Mouse (Mus musculus): Measurements from ENCODE around the gene Gbp8. TPM values are rescaled to one million over a fixed set of nuclear protein-coding genes. Genes with fewer than 3 reads are reported as not detected.
"Not testable (repeated sequence)": the region's sequence is repeated elsewhere in the genome, so short reads cannot be mapped to it uniquely, and the experiment has no call there.

The Gbp8 gene
- polyA plus RNA-seq, 1 experiment from 2014 or later = 0.80 TPM

DNA sequence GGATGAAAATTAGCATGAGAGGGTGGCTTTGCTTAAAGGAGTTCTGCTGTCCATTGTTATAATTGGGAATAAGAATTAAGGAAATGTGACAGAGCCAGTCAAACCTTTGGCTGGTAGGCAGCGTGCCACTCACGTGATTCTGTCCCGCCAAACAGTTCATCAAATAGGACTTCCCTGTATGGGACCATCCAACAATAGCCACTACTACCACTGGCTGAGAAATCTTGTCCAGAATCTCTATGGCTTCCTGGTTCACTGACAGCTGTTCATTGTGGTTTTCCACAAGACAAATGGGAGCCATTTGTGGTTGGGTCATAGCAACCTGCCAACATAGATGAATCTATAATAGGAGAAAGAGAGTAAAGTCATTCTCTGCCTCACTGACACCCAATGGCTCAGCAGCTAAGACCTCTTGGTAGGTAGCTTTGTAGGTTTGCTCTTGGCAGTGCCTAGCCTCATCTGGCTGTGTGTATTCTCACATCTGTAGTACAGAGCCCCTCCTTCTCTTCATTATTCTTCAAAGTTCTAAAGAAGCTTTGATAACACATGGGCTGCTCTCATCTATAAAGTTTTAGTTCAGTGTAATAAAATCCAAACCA, 2.5 kb downstream of the Gbp8 start:
- not testable (repeated sequence) for H3K9ac ChIP-seq (ENCODE audit: low read length); H3K27ac ChIP-seq (ENCODE audit: low read length); H3K9me3 ChIP-seq (ENCODE audit: control insufficient read depth, low read length); H3K4me1 ChIP-seq (replicated peaks; ENCODE audit: control insufficient read depth, insufficient read depth, low read length); H3K27me3 ChIP-seq (ENCODE audit: control insufficient read depth, insufficient read depth, low read depth, low read length); H3K36me3 ChIP-seq (ENCODE audit: control insufficient read depth, insufficient read depth, low read length); H3K4me3 ChIP-seq (ENCODE audit: low read length); H3K4me2 ChIP-seq (ENCODE audit: low read depth, low read length); ATAC-seq (ENCODE audit: low read depth)
- 78% methylated on average over 3 of the region's 3 CpGs for WGBS

DNA sequence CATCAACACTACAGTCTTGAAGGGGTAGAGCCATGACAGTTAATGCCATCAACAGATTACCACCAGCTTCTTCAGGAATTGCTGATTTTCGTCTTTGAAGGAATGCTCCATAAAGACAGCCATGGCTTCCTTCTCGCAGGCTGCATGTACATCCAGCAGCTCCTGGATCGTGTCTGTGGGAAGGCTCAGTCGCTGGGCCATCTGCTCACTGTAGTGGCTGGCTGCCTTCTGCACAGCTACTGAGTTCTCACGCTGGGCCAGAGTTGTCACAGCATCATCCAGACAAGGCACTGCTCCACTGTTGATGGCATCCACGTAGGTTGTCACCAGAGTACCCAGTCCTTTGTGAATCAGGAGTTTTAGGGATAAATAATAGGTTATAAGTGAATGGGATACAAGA, 17.6 kb downstream of the Gbp8 start:
- H3K4me2 ChIP-seq (ENCODE audit: low read depth, low read length) = not testable (repeated sequence)

DNA sequence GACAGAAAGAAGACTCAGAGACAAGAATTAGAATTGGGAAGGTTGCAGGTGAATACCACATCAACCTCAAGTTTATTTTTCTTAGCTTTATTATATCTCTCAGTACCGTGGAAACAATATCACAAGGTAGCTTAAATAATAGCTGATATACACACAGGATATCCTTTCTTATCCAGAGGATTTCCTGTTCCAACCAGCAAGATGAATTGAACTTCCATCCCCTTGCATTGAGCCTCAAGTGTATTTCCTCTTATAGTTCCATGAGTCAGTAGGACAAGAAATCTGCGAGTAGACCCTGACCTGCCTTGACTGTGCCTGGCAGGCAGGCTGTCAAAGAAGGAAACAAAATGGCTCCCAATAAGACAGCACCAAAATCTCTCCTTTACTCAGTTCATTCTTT, 23.6 kb downstream of the Gbp8 start:
- Histone ChIP-seq H3K27ac (ENCODE audit: low read length) (no peak overlapping the region), H3K36me3 (ENCODE audit: control insufficient read depth, insufficient read depth, low read length) (no peaks in the 10 kb centered on the region), H3K9ac (ENCODE audit: low read length) (no peak overlapping the region), H3K27me3 (ENCODE audit: control insufficient read depth, insufficient read depth, low read depth, low read length) (no peaks in the 10 kb centered on the region), H3K9me3 (ENCODE audit: control insufficient read depth, low read length) (no peaks in the 10 kb centered on the region), H3K4me2 (ENCODE audit: low read depth, low read length) (no peak overlapping the region), H3K4me1 (replicated peaks; ENCODE audit: control insufficient read depth, insufficient read depth, low read length) (no peaks in the 10 kb centered on the region), H3K4me3 (ENCODE audit: low read length) (no peak overlapping the region)
- no peak for ATAC-seq (ENCODE audit: low read depth)
- WGBS = 61% methylated on average over 2 of the region's 2 CpGs

More for the DNA sequence above, 17.6 kb downstream of the Gbp8 start:
- ATAC-seq (ENCODE audit: low read depth); H3K36me3 ChIP-seq (ENCODE audit: control insufficient read depth, insufficient read depth, low read length); H3K4me1 ChIP-seq (replicated peaks; ENCODE audit: control insufficient read depth, insufficient read depth, low read length); H3K27ac ChIP-seq (ENCODE audit: low read length); H3K27me3 ChIP-seq (ENCODE audit: control insufficient read depth, insufficient read depth, low read depth, low read length); H3K9ac ChIP-seq (ENCODE audit: low read length); H3K4me3 ChIP-seq (ENCODE audit: low read length); H3K9me3 ChIP-seq (ENCODE audit: control insufficient read depth, low read length): not testable (repeated sequence)
- WGBS = 80% methylated on average over 6 of the region's 6 CpGs

DNA sequence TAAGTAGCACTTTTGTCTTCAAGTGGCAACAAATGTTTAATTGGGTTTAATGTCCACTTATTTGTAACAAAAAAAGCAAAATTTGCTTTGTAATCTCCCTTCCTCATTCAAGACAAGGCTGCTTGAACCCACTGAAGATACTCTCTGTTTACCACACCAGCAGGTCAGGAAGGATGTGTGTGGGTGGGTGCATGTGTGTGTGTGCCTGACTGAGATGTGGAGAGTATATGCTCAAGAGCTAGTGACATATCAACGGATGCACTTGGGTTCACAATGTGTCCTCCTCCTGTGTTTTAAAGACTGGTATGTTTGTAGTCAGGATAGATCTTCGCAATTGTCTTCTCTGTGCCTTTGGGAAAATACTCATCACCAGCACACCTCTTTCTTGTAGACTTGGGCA, 24.6 kb downstream of the Gbp8 start:
- Histone ChIP-seq H3K36me3 (ENCODE audit: control insufficient read depth, insufficient read depth, low read length) (no peaks in the 10 kb centered on the region), H3K27ac (ENCODE audit: low read length) (no peak overlapping the region), H3K9ac (ENCODE audit: low read length) (no peak overlapping the region), H3K27me3 (ENCODE audit: control insufficient read depth, insufficient read depth, low read depth, low read length) (no peaks in the 10 kb centered on the region), H3K4me2 (ENCODE audit: low read depth, low read length) (no peak overlapping the region), H3K9me3 (ENCODE audit: control insufficient read depth, low read length) (no peaks in the 10 kb centered on the region), H3K4me3 (ENCODE audit: low read length) (no peak overlapping the region), H3K4me1 (replicated peaks; ENCODE audit: control insufficient read depth, insufficient read depth, low read length) (no peaks in the 10 kb centered on the region)
- ATAC-seq (ENCODE audit: low read depth) = no peak
- 81% methylated on average over 2 of the region's 2 CpGs for WGBS

DNA sequence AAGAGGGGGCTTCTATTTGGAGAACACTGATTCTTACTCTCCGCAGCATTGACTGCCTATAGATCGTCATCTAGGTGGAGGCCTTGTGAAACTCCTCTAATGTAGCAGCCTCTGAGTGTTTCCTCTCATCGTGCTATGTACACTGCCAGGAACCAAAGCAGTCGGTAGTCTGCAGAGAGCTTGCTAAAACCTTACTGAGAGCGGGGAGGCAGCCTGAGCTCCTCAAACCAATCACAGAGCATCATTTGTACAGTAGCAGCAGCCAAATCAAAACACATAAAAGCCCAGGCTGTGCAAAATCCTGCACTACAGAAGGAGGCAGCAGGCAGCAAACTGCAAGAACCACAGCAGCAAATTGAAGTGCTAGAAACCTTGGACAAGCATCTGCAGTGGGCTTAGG, 25.7 kb downstream of the Gbp8 start:
- Histone ChIP-seq H3K9ac (ENCODE audit: low read length) (no peak overlapping the region), H3K4me1 (replicated peaks; ENCODE audit: control insufficient read depth, insufficient read depth, low read length) (no peaks in the 10 kb centered on the region), H3K4me2 (ENCODE audit: low read depth, low read length) (no peak overlapping the region), H3K27me3 (ENCODE audit: control insufficient read depth, insufficient read depth, low read depth, low read length) (no peaks in the 10 kb centered on the region), H3K9me3 (ENCODE audit: control insufficient read depth, low read length) (no peaks in the 10 kb centered on the region), H3K36me3 (ENCODE audit: control insufficient read depth, insufficient read depth, low read length) (no peaks in the 10 kb centered on the region), H3K27ac (ENCODE audit: low read length) (no peak overlapping the region), H3K4me3 (ENCODE audit: low read length) (no peak overlapping the region)
- WGBS = 83% methylated on average over 5 of the region's 5 CpGs
- ATAC-seq (ENCODE audit: low read depth) = no peak

DNA sequence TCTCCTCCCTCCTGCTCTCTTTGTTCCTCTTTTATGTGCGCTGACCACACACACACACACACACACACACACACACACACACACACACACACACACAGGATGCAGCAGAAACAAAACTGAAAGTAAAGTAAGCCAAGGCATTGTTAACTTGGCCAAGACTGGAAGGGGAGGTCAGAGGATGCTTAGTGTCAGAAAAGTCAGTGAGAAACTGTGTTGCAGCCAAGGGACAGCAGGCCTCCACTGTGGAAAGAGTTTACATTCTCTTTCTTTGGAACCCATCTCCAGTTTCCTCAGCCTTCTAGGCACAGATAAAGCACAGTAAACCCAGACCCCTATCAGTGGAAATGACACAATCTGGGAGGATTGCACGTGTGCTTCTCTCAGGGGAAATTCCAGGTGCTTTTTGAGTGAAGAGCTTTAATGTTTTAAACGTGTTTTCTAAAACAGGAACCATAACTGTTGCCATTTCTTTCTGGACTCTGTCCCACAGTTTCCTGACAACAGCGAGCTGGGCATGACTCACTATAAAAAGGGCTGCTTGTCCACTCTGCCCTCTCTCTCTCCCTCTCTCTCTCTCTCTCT, 29.0 kb downstream of the Gbp8 start:
- not testable (repeated sequence) for H3K27me3 ChIP-seq (ENCODE audit: control insufficient read depth, insufficient read depth, low read depth, low read length); H3K4me1 ChIP-seq (replicated peaks; ENCODE audit: control insufficient read depth, insufficient read depth, low read length); H3K36me3 ChIP-seq (ENCODE audit: control insufficient read depth, insufficient read depth, low read length); H3K4me3 ChIP-seq (ENCODE audit: low read length); H3K9ac ChIP-seq (ENCODE audit: low read length); H3K9me3 ChIP-seq (ENCODE audit: control insufficient read depth, low read length)
- peak; percentile 83 for ATAC-seq (ENCODE audit: low read depth)
- 8% methylated on average over 4 of the region's 4 CpGs for WGBS
- Histone ChIP-seq H3K27ac (ENCODE audit: low read length) (peak overlapping the region; percentile 39), H3K4me2 (ENCODE audit: low read depth, low read length) (peak overlapping the region; percentile 11; the same call in 1 of the 2 replicates)

DNA sequence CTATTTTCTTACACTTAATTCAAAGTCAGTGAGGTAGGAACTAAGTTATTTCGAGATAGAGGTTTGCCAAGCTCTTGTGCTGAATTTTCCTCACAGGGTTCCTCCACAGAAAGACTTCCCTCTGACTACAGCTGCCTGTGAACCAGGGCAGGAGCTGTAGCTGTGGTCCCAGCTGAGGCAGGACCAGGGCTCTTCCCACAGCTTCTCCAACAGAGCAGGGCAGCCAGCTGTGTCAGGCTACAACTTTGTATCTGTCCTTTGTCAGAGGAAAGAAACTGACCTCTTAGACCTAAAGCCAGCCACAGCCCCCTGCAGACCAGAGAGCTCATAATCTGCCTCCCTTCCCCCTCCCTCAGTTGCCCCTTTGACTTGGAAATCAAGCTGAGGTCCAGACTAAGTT, 29.6 kb downstream of the Gbp8 start:
- H3K27me3 ChIP-seq (ENCODE audit: control insufficient read depth, insufficient read depth, low read depth, low read length); H3K4me2 ChIP-seq (ENCODE audit: low read depth, low read length); H3K9ac ChIP-seq (ENCODE audit: low read length); H3K9me3 ChIP-seq (ENCODE audit: control insufficient read depth, low read length); H3K4me1 ChIP-seq (replicated peaks; ENCODE audit: control insufficient read depth, insufficient read depth, low read length); H3K4me3 ChIP-seq (ENCODE audit: low read length); H3K36me3 ChIP-seq (ENCODE audit: control insufficient read depth, insufficient read depth, low read length): not testable (repeated sequence)
- ATAC-seq (ENCODE audit: low read depth) = peak; percentile 43
- WGBS = 22% methylated on average over 1 of the region's 1 CpGs
- peak overlapping the region; percentile 44; the same call in 1 of the 2 replicates for H3K27ac ChIP-seq (ENCODE audit: low read length)

DNA sequence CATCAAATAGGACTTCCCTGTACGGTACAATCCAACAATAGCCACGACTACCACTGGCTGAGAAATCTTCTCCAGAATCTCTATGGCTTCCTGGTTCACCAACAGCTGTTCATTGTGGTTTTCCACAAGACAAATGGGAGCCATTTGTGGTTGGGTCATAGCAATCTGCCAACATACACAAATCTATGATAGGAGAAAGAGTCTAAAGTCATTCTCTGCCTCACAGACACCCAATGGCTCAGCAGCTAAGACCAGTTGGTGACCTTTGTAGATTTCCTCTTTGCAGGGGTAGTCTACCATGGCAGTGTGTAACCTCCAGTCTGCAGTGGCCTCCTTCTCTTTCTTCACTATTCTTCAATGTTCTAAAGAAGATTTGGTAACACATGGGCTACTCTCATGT, 33.7 kb downstream of the Gbp8 start:
- H3K9ac ChIP-seq (ENCODE audit: low read length); H3K4me1 ChIP-seq (replicated peaks; ENCODE audit: control insufficient read depth, insufficient read depth, low read length); H3K4me3 ChIP-seq (ENCODE audit: low read length); H3K27ac ChIP-seq (ENCODE audit: low read length); H3K27me3 ChIP-seq (ENCODE audit: control insufficient read depth, insufficient read depth, low read depth, low read length); H3K9me3 ChIP-seq (ENCODE audit: control insufficient read depth, low read length); H3K36me3 ChIP-seq (ENCODE audit: control insufficient read depth, insufficient read depth, low read length); H3K4me2 ChIP-seq (ENCODE audit: low read depth, low read length); ATAC-seq (ENCODE audit: low read depth): not testable (repeated sequence)
- 66% methylated on average over 2 of the region's 2 CpGs for WGBS

DNA sequence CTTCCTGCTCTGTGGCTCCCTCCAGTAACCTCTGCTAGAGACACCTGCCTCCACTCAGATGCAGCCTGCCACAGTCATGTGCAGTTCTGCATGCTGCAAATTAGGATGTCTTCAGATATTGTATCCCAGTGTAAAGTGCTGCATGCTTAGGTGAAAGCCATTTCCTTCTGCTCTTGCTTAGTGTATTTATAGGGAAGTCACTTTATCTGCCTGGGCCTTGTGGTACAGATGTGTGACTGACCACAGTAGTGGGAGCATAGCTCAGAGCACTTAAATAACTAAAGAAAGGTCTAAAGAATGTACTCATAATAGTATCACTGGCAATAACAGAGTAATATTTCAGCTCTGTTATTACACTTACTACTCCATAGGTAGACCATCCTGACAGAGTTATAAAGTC, 57.4 kb downstream of the Gbp8 start:
- H3K27ac ChIP-seq (ENCODE audit: low read length) = no peak overlapping the region
- H3K9me3 ChIP-seq (ENCODE audit: control insufficient read depth, low read length) = no peaks in the 10 kb centered on the region
- no peak for ATAC-seq (ENCODE audit: low read depth)
- H3K27me3 ChIP-seq (ENCODE audit: control insufficient read depth, insufficient read depth, low read depth, low read length) = no peaks in the 10 kb centered on the region
- H3K36me3 ChIP-seq (ENCODE audit: control insufficient read depth, insufficient read depth, low read length) = no peaks in the 10 kb centered on the region
- H3K4me2 ChIP-seq (ENCODE audit: low read depth, low read length) = no peak overlapping the region
- H3K4me1 ChIP-seq (replicated peaks; ENCODE audit: control insufficient read depth, insufficient read depth, low read length) = no peaks in the 10 kb centered on the region
- H3K4me3 ChIP-seq (ENCODE audit: low read length) = no peak overlapping the region
- H3K9ac ChIP-seq (ENCODE audit: low read length) = no peak overlapping the region

DNA sequence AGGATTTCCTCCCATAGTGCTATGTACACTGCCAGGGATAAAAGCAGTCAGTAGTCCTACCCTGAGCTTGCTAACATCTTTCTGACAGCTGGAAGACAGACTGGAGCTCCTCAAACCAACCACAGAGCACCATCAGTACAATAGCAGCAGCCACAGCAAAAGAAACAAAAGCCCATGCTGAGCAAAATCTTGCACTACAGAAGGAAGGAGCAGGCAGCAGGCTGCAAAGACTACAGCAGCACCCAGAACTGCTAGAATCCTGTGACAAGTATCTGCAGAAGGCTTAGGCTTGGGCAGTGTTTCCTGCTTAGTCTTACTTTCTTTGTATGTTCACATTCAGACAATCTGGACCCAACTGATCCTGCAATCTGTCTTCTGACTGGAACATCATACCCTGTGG, 71.0 kb downstream of the Gbp8 start:
- H3K27me3 ChIP-seq (ENCODE audit: control insufficient read depth, insufficient read depth, low read depth, low read length); H3K36me3 ChIP-seq (ENCODE audit: control insufficient read depth, insufficient read depth, low read length); H3K4me3 ChIP-seq (ENCODE audit: low read length); ATAC-seq (ENCODE audit: low read depth); H3K4me1 ChIP-seq (replicated peaks; ENCODE audit: control insufficient read depth, insufficient read depth, low read length); H3K27ac ChIP-seq (ENCODE audit: low read length); H3K9ac ChIP-seq (ENCODE audit: low read length); H3K4me2 ChIP-seq (ENCODE audit: low read depth, low read length); H3K9me3 ChIP-seq (ENCODE audit: control insufficient read depth, low read length): not testable (repeated sequence)
